Mouse (Mus musculus) kidney, postnatal 25 days (tissue): Measurements from ENCODE around the gene Foxf1.
A peak's percentile ranks its signal among the peaks of the same experiment; 100 is the strongest.

Source experiments
- DNase-seq, 2 experiments: peaks; one replicate each; pipeline ENCODE4 v3.0.0; 2021; ENCODE audit warnings: mixed read lengths in 2 of 2

Gene Foxf1

DNA sequence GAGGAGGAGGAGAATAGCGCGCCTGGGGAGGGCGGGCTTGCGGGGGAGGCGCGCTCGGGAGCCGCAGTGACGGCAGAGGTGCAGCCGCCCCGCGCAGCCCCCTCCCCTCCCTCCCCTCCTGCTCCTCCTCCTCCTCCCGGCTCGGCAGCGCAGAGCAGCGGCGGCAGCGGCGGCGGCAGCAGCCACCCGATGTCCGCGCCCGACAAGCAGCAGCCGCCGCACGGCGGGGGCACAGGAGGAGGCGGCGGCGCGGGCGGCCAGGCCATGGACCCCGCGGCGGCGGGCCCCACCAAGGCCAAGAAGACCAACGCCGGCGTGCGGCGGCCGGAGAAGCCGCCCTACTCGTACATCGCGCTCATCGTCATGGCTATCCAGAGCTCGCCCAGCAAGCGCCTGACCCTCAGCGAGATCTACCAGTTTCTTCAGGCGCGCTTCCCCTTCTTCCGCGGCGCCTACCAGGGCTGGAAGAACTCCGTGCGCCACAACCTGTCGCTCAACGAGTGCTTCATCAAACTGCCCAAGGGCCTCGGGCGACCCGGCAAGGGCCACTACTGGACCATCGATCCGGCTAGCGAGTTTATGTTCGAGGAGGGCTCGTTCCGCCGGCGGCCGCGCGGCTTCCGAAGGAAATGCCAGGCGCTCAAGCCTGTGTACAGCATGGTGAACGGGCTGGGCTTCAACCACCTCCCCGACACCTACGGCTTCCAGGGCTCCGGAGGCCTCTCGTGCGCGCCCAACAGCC, at the start of gene Foxf1:
Foxf1 (plus strand) TSS at position 177 of the 742 bp plus-strand sequence.
- no peak for DNase-seq

DNA sequence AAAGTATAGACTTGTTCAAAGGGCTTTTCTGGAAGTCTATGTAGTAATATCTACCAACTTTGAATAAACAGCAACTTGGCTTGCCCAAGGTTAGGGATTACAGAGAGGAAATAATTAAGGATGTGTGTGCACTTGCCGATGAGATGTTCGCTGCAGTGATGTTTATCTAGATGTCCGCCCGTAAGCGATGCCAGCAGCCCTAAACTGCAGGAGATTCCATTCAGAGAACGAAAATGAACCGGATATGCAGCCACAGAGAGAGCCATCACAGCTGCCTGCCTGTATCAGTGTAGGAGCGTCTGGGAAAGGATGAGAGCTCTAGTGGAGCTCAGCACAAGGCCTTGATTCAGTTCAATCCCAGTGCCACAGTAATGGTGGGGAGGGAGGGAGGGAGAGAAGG, 48.6 kb upstream of the Foxf1 start:
- DNase-seq, result no peak

DNA sequence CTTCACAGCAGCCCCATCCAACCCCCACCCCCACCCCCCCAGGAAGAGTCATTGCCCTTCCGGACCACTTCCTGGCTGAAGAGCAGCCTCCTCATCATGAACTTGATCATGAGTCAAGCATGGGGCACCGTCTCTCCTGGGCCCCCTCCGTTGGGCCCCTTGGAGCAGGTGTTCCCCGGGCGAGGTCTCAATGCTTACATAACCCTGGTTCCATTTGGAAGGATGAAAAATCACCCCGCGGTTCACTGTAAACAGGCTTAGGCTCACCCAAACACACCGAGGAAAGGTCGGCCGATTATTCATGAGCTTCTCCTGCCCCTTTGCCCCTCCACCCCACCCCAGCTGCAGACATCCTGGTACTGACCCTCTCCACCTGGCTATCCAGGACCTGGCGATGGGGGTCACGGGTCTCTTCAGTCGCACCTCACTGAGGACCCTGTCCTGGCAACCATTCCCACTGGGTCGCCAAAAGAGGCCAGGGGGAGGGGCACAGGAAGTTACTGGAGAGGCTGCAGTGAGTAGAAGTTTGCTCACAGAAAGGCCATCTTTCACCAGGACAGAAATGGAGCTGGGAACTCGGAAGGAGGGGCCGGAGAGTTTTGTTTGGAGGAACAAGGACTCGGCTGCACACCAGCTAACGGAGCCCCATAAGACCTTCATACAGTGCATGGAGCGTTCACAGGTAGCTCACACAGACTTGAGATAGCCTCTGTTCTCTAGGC, 40.3 kb upstream of the Foxf1 start:
- peak; percentile 4 to 66 for DNase-seq

DNA sequence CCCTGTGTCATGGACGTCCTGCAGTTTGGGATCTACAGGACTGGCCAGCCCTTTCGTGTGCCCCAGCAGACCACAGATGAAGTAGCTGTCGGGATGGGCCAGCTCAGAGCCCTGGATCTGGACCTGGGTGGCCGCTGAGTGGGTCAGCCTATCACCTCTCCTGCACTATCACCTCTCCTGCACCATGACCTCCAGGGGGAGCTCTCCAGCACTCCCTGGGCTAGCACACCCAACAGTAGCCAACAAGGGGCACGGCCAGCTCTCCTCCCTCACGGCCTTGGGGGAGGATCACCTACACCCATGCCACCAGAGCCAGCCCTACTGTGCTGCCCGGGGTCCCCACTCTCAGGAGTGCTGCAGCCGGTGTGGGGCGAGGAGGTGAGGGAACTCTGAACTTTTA, 36.7 kb upstream of the Foxf1 start:
- peak in 1 of 2 experiments; percentile 21 for DNase-seq

DNA sequence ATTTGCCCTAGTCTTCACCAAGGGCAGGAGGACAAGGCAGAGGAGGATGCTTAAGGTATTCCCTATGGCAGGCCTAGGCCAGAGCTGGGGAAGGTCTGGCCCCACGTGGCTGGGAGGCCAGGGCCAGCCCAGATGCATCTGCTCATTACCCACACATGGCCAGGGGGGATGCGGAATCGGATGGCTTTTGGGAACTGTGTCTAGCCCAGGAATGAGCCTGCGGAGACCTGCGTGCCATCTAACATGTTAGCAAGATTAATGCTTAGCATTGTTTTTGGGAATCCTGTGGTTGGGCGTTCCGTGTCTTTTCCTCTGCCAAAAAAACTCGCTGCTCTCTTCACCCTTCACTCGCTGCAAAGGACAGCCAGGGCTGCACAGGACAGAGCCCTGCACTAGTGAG, 26.1 kb upstream of the Foxf1 start:
- DNase-seq, result no peak

DNA sequence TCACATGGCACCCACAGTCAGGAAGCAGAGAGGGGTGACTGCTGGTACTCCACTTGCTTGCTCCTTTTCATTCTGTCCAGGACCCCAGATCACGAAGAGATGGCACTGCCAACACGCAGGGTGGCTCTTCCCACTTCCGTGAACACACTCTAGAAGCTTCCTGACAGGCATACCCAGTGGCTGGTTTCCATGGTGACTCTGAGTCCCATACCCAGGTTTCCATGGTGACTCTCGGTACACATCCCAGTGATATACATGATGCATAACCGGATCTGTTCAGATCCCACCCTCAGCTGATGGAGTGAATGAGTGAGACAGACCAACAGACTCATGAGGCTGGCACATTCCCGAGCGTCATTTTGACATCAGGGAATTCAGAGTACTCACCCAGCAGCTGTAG, 25.1 kb upstream of the Foxf1 start:
- no peak for DNase-seq

DNA sequence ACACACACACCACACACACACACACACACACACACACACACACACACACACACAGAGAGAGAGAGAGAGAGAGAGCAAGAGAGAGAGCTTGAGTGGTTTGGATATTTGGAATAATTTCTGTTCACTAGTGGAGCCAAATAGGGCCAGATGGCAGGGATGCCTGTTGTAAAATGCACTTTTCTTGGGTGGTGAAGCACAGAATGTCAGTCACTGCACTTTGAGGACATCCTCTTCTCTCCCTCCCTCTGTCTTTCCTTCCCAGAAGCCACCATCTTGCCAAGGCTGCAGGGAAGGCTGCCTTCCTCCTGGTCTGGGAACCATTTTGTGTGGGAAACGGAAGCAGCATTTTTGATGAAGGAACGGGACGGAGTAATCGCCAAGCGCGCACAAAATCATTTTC, 21.7 kb upstream of the Foxf1 start:
- DNase-seq, result no peak

DNA sequence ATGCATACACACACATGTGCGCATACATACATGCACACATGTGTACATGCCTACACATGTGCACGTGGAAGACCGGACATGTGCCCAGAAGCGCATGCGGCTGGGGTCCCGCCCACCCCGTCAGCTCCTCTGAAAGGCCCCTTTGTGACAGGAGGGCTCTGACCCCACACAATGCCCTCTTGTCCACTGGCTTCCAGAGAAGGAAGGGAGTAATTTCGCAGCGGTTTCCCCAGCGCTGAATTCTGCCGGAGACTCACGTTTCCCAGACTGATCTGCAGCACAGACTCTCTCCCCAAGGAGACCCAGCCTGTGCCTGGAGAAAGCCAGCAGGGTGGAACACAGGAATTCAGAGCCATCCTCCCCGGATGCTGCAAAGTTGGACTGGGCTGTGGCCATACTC, 20.5 kb upstream of the Foxf1 start:
- DNase-seq, result no peak

DNA sequence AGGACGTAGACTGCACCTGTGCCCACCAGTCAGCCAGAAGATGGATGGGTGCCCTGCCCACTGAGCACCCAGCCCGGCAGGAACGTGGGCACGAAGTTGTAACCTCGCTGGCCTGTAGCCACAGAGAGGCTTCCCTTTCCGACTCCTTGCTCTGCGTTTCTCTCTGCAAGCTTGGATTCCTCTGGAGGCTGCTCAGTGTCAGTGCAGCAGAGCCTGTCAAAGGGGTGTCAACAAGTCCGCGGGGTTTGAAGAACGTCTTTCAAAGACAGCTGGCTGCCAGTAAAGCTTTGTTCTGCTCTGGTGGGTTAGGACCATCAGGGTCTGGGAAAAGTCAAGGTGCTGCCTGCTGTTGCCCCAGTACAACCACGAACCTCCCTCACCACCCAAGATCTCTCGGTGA, 12.7 kb upstream of the Foxf1 start:
- no peak for DNase-seq

DNA sequence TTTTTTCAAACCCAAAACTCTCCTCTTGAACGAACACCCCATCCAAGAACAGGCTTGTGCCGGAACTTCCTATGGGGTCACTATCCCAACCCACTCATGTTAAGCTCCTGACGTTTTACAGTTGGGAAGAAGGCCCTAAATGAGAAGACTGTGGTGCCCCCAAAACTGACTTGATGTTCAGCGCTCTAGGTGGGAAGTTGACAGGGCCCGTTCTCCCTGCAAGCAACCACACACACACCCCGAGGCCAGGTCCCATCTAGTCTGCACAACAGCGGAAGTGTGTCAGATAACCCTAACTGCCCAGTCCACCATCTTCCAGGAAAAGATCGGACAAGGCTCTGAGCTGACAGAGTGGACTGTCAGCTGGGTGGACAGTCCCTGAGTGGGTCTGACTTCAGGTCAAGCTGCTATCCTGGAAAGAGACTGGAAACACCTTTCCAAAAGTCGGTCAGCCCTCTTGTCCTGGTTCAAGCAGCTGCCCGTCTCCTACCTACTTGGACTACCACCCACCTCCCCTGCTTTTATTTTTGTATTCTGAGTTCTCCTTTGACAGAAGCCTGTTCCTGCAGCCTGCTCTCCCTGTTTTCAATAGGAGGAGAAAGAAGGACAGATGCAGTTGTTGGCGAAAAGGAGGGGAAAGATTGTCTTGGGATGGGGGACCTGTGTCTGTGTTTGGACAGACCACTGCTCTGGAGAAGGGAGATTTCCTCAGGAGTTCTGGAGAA, 11.6 kb upstream of the Foxf1 start:
- no peak for DNase-seq

DNA sequence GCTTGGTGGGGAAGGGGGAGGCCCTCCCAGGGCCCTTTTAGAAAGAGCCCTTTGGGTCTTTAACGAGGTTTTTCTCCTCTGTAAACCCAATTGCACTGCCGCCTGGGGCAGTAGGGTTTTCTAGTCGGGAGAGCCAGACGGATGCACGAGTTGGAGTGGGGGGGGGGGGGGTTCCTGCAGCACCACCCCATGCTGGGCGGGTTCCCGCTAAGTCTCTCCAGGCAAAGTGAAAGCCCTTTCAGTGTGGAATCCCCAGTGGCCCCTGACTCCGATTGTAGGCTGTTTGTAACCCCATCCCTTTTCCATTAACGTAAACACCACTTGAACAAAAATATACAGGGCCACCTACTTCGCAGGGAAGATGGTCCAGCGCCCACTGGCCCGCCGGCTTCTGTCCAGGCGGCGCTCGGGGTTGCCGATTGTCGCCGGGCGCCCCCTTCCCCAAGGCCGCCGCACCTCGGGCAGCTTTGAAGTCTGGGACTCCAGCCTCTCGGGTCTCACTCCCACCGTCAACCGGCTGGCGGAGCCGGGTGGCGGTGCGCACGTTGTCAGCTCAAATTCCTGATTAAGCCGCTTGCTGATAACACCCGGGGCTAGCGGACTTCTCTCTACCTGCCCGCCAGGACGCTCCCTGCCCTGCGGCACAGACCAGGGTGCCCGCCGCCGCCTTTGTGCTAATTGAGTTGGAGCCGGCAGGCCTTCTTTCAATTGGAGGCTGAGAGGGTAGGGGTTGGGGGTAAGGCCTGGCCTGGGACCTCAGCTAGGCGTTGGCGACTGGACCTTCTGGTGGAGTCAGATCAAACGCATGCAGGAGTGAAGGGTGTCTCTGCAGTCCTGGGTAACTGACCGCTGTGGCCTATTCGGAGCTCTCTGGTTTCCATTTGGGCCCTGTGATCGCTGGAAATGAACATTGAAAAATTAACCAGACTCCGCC, 10.7 kb upstream of the Foxf1 start:
- DNase-seq, result no peak

DNA sequence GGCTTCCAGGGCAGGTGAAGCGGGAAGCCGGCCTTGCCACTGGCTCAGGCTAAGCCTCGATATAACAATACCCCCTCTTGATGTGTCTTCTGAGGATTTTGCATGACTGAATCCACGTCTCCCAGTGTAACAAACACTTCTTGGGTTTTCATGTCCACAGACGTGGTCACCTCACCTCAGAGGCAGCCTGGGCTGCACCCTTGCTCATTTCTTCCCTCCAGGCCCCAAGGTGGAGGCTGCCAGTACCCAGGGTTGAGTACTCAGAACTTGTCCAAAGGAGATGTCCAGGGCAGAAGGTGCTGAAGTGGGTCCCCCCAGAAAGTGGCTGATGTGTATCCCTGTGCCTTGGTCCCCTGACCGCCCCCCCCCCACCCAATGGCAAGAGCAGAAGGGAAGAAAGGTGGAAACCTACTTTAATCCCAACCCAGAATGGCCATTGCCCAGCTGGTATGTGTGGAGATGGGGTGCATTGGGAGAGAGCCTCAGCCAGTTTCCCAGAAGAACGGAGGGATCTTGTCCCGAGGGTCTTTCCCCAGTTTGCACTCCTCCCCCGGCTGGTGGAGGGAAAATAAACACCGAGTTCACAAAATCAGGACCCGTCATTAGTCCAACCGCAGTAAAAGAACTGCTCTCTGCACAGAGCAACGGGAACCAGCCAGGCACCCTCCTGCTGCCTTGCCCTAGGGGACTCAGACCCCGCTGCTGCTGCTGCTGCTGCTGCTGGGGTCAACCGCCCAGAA, 9.9 kb upstream of the Foxf1 start:
- no peak for DNase-seq

DNA sequence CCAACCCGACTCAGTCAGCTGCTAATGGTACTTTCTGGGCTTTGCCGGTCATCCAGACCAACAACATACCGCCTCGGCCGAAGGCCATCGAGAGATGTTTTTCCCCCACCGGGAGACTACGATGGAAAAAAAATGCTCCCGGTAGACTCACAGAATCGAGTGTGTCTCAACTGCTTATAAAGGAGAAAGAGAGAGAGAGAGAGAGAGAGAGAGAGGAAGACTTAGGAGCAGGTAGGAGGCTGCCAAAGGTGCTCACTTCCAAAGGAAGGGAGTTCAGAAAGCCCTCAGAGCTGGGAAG, 9.4 kb upstream of the Foxf1 start:
- no peak for DNase-seq

DNA sequence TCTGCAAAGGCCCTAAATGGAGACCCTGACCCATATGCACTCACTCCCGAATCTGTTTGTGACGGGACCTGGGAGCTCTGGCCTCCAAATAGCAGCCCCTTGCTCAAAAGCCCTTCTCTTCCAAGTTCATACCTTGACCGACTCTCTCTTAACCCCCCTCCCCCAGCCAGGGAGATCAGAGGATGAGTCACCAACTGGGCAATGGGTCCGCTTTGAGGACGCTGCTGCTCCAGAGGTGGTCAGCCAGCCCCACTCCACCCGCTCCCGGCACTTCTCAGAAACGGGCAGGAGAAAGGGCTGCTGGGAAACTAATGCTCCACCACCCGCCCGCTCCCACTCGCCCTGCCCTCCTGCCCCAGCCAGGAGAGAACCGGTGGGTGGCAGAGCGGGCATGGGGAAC, 8.2 kb upstream of the Foxf1 start:
- DNase-seq, result no peak

DNA sequence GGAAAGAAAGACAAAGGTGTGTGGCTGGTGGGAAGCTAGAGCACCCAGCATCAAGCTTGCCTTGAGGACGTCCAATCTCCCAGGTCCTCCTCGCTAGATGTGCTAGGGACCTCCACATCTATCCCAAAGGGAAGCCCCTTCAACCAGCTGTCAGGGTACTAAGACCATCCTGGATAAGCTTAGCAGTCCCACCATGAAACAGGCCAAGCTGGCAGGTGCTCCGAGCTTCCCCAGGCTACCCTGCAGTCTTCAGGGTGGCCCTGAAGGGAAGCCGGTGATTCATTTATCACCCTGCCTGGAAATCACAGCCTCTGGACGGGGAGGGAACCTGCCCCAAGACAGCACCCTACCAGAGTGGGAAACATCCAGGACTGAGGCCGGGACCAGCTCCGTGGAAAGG, 7.6 kb upstream of the Foxf1 start:
- DNase-seq, result no peak

DNA sequence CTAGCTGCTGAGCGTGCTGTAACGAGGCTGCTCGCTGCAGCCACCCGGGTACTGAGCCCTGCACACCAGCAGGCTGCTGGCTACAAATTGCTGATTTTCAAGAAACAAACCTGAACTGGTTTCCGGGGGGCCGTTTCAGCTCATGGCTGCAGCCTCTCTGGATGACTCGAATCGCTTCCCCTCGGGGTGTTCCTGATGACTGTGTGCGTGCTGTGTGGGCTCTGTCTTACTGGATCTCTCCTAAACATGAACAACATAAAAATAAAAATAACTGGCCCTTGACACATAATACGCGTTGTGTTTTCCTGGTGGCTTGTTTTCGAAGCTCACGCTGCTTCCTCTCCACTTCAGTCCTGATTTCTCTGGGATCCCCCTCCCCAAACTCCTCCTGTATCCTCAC, 5.5 kb upstream of the Foxf1 start:
- no peak for DNase-seq

DNA sequence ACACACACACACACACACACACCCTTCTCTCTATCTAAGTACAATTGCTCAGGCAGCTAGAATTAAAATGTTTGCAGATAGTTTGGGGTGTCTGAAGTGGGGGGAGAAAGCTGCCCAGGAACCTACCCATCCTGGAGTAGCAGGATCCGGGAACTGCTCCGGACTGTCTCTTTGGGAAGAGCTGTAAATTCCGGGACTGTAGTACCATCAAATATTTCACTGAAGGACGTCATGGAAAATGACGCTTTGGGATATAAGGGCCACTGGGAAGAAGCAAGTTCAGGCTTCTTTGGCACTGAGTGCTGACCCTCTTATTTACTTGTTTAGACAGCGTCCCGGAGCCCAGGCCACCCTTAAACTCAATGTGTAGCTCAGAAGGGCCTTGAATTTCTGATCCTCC, 5.0 kb upstream of the Foxf1 start:
- DNase-seq, result no peak

DNA sequence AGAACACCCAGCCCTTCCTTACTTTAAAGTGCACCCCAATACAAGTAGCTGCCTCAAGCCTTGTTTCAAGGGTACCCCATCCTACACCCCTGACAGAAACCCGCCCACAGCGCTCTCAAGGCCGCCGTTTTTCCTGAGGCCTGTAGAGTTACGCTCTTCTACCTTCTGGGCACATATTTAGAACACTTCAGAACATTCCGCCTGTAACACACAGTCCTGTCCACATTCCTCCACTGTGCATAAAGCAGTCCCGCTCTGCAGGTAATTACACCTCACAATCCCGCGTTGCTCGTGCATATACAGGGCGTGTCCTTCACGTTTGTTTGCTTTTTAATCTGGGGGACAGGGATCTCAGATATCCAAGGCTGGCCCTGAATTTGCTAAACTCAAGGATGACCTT, 4.2 kb upstream of the Foxf1 start:
- no peak for DNase-seq

DNA sequence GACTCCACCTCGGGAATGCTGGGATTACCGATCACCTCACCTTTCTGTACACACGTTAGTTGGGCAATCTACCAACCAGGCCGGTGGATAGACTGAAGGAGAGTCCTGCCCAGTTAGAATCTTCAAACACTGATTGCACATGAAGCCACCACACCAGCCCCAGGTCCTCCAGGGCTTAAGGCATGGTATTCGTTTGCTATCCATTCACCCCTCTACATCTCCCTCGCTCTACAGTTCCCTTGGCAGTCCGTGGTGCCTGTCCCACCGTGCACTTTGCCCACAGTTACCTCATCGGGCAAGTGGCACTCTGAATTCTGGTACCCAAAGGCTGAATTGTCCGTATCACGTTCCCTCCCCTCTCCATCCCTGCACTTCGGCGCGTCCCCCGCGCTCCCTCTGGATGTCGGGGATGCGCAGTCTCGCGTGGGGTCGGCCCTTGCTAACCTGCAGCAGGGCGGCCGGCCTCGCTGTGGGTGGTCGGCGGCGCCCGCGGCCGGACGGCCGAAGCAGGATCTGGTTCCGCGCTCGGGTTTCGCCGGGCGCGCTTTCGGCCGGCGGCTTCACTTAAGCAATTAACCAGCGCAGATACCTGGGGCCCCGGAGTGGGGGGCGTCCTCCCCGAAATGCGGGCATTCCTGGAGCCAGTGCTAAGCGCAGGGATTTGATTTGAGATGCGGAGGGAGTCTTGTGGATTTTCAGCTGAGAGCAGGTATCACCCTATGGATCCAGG, 3.7 kb upstream of the Foxf1 start:
- DNase-seq, result no peak

DNA sequence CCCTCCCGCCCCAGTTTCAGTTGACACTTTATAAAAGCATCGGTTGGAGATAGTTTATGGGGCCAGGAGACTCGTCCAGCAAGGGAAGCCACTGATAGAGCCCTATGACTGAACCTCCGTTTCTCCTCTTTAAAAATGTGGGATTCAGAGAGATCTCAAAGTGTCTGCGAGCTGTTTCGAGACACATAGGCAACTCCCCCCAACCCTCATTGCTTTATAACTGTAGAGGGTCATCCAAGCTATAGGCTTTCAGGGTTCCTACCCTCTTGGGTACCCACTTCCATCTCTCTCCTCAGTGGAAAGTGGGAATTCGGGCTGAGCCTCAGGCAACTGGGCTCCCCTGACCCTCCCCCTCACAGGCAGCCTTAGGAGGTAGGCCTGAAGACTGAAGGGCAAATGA, 2.8 kb upstream of the Foxf1 start:
- no peak for DNase-seq

DNA sequence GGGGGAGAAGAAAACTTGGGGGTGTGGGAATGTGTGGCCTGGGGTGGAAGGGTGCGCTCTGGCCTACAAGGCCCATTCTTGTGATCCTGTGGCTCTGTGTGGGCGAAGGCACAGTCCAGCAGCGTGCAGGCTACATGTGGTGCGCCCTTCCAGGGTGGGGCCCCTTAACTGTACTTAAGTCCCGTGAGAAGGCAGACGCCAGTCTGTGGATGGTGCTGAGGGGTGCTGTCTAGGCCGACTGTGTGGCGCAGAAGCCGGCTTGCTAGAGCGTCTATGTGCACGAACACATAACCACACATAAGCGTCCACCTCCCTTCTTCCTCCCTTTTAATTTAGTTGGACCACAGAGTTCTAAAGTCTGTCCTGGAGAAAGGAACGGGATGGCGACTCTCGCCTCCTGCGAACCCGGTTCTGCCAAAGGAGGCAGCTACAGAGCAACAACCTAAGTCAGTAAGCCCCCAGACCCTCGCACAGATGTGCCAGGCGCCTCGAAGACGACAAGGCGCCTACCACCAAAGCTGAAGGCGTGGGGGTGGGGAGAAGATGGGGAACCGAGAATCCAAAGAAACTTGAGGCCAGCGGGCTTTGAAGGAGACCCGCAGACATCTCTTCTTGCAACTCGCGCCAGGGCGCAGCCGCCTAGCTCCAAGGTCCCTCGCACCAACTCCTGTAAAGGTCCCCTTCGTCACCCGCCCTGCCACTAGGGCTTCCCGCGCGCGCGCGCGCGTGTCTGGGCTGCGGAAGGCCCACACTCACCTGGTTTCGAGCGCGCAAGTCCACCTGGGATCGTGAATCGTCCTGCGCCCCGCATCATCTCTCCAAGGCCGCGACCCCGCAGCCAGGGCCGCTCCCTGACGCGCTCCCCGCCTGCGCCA, 1.7 kb upstream of the Foxf1 start:
- no peak for DNase-seq
